Mouse (Mus musculus): ENCODE results near the gene Sectm1b. TPM values are rescaled to one million over a fixed set of nuclear protein-coding genes. Genes with fewer than 3 reads are reported as not detected.

Gene Sectm1b
- polyA plus RNA-seq, 1 experiment from 2014 or later: not detected

DNA sequence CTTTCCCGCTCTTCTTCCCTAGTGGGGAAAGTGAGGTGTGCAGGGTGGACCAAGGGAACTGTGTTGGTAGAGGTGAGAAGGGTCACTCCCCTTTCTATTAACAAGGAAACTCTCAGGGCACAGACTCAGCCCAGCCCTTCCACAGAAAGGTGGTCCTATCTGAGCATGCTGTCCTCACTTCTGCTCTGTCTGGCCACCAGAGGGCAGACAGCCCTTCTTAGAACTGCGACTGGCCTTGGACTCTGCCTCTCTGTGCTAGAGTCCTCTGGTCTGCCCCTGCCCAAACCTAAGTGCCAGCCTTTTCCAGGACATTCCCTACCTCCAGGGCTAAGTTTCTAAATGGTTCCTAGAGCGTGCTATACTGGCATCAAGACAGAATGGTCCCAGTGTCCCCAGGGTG is 45.7 kb downstream of the Sectm1b start:
- Histone ChIP-seq H3K4me2 (ENCODE audit: low read length) (no peak overlapping the region), H3K4me1 (replicated peaks; ENCODE audit: control insufficient read depth, insufficient read depth, low read length) (peaks cover 5% of the 10 kb centered on the region), H3K9ac (replicated peaks; ENCODE audit: low read depth, low read length) (no peak overlapping the region), H3K27me3 (replicated peaks; ENCODE audit: control insufficient read depth, insufficient read depth, low read length) (no peaks in the 10 kb centered on the region), H3K9me3 (ENCODE audit: control insufficient read depth, low read length) (no peaks in the 10 kb centered on the region), H3K4me3 (replicated peaks; ENCODE audit: low read length) (no peak overlapping the region), H3K27ac (ENCODE audit: low read length) (no peak overlapping the region), H3K36me3 (ENCODE audit: control insufficient read depth, insufficient read depth) (no peaks in the 10 kb centered on the region)
- WGBS: 41% methylated on average over 3 of the region's 3 CpGs
- peak; percentile 57; the same call in 1 of the 2 replicates for ATAC-seq

DNA sequence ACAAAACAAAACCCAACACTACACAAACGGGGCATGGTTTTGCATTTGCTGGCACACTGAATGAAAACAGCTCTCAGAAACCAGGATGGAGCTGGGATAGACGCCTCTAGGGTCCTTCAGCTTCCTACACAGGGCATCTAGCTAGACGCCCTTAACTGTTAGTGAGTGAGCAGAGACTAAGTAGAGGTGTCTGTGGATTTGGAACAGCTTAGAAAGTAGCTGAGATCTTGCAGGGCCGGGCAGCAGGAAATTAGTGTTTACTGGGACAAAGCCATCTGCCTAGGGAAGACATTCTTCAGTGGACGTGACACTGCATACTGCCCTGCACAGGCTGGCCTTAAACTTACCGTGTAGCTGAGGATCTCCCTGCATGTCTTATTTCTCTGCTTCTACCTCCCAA is 47.9 kb downstream of the Sectm1b start:
- Histone ChIP-seq H3K4me3 (replicated peaks; ENCODE audit: low read length) (no peak overlapping the region), H3K9me3 (ENCODE audit: control insufficient read depth, low read length) (no peaks in the 10 kb centered on the region), H3K4me1 (replicated peaks; ENCODE audit: control insufficient read depth, insufficient read depth, low read length) (peaks cover 5% of the 10 kb centered on the region), H3K4me2 (ENCODE audit: low read length) (no peak overlapping the region), H3K36me3 (ENCODE audit: control insufficient read depth, insufficient read depth) (no peaks in the 10 kb centered on the region), H3K27ac (ENCODE audit: low read length) (no peak overlapping the region), H3K27me3 (replicated peaks; ENCODE audit: control insufficient read depth, insufficient read depth, low read length) (no peaks in the 10 kb centered on the region), H3K9ac (replicated peaks; ENCODE audit: low read depth, low read length) (no peak overlapping the region)
- no peak for ATAC-seq
- 65% methylated on average over 6 of the region's 6 CpGs for WGBS

DNA sequence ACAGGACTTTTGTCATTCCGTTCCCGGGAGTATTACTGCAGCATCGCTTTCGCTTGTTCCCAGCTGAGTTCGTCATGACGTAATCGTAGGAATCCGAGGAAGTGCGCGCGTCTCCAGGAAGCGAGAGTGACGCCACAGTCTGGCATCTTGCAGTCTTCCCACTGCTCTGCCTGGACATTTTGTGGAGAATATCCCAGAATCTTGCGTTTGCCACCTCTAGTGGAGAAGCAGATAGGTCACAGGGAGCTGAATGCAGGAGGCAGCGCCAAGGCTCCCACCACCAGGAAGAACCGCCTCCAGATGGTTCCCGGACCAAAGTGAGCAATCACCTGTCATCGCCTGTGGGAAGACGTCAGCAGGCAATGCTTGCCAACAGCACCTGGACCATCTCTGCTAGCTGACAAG is 48.5 kb downstream of the Sectm1b start:
- H3K9ac ChIP-seq (replicated peaks; ENCODE audit: low read depth, low read length): peak overlapping the region; percentile 37; the same call in 1 of the 2 replicates
- no peaks in the 10 kb centered on the region for H3K9me3 ChIP-seq (ENCODE audit: control insufficient read depth, low read length)
- H3K4me1 ChIP-seq (replicated peaks; ENCODE audit: control insufficient read depth, insufficient read depth, low read length): peaks cover 5% of the 10 kb centered on the region
- H3K4me2 ChIP-seq (ENCODE audit: low read length): peak overlapping the region; percentile 43
- no peaks in the 10 kb centered on the region for H3K27me3 ChIP-seq (replicated peaks; ENCODE audit: control insufficient read depth, insufficient read depth, low read length)
- H3K36me3 ChIP-seq (ENCODE audit: control insufficient read depth, insufficient read depth): no peaks in the 10 kb centered on the region
- 55% methylated on average over 19 of the region's 19 CpGs for WGBS
- peak overlapping the region; percentile 28 for H3K4me3 ChIP-seq (replicated peaks; ENCODE audit: low read length)
- H3K27ac ChIP-seq (ENCODE audit: low read length): no peak overlapping the region
- ATAC-seq: no peak

DNA sequence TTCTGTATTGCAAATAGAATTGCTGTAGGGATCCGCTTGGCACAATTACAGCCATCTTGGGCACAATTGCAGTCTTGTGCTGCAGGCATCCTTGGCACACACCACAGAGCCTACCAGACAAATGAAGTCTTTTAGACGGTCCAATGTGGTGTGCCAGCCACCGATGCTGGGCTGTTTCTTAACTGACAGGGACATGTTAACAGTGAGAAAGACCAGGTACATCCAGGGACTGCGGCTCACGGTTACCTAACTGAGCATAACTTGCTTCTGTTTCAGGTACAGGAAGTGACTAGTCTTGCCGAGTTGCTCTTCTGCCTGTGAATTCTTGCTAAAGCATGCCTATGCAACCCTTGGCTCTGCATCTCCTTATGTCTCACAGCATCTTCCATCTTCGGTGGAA is 49.7 kb downstream of the Sectm1b start:
- Histone ChIP-seq H3K4me3 (replicated peaks; ENCODE audit: low read length) (no peak overlapping the region), H3K9ac (replicated peaks; ENCODE audit: low read depth, low read length) (no peak overlapping the region), H3K4me1 (replicated peaks; ENCODE audit: control insufficient read depth, insufficient read depth, low read length) (peaks cover 5% of the 10 kb centered on the region), H3K9me3 (ENCODE audit: control insufficient read depth, low read length) (no peaks in the 10 kb centered on the region), H3K27me3 (replicated peaks; ENCODE audit: control insufficient read depth, insufficient read depth, low read length) (no peaks in the 10 kb centered on the region), H3K36me3 (ENCODE audit: control insufficient read depth, insufficient read depth) (no peaks in the 10 kb centered on the region), H3K4me2 (ENCODE audit: low read length) (no peak overlapping the region), H3K27ac (ENCODE audit: low read length) (no peak overlapping the region)
- 76% methylated on average over 7 of the region's 7 CpGs for WGBS
- no peak for ATAC-seq

DNA sequence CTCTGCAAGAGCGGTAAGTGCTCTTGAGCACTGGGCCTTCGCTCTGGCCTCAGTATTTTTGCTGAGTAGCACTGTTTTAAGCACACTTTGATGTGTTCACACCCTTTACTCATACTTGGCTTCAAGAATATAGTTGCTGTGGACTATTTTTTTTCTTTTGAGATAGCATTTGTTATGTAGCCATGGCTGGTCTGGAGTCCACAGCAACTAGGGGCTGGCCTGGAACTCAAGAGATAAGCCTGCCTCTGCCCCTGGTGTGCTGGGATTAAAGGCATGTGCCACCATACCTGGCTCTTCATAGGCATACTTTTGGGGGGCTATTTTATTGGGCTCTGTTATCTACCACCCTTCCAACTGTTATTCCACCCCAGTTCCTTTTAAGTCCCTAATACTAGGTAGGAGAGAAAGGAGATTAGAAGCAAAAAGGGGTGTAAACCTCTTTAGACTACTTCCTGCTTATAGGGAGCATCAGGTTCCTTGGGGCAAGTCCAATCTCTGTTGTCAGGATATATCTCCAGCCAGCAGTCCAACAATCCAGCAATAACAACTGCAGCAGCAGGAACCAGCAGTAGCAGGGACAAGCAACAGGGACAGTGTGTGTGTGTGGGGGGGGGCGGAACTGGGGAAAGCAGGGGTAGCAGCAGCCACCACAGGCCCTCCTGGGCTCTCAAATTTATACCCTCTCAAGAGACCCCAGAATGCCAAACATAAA is 53.2 kb downstream of the Sectm1b start:
- Histone ChIP-seq H3K36me3 (ENCODE audit: control insufficient read depth, insufficient read depth) (no peaks in the 10 kb centered on the region), H3K9ac (replicated peaks; ENCODE audit: low read depth, low read length) (no peak overlapping the region), H3K27me3 (replicated peaks; ENCODE audit: control insufficient read depth, insufficient read depth, low read length) (no peaks in the 10 kb centered on the region), H3K9me3 (ENCODE audit: control insufficient read depth, low read length) (no peaks in the 10 kb centered on the region), H3K4me3 (replicated peaks; ENCODE audit: low read length) (no peak overlapping the region), H3K4me2 (ENCODE audit: low read length) (no peak overlapping the region), H3K27ac (ENCODE audit: low read length) (no peak overlapping the region), H3K4me1 (replicated peaks; ENCODE audit: control insufficient read depth, insufficient read depth, low read length) (peaks cover 5% of the 10 kb centered on the region)
- WGBS: 95% methylated on average over 3 of the region's 3 CpGs
- no peak for ATAC-seq

DNA sequence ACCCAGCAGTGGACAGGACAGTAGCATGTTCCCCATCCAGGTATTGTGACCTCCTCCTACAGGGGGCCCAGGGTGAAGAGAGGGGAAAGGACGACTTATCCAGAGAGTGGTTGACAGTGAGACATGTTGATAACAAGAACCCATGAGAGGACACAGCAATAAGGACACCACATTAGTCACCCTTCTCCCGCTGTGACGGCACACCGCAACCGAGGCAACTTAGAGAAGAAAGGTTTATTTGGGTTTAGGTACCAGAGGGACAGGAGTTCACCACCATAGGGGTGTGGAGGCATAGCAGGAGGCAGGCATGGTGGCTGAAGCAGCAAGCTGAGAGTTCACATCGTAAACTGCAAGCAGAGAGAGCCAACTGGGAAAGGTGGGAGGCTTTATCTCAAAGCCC is 57.2 kb downstream of the Sectm1b start:
- H3K9ac ChIP-seq (replicated peaks; ENCODE audit: low read depth, low read length): no peak overlapping the region
- H3K36me3 ChIP-seq (ENCODE audit: control insufficient read depth, insufficient read depth): no peaks in the 10 kb centered on the region
- no peaks in the 10 kb centered on the region for H3K4me1 ChIP-seq (replicated peaks; ENCODE audit: control insufficient read depth, insufficient read depth, low read length)
- ATAC-seq: no peak
- no peaks in the 10 kb centered on the region for H3K27me3 ChIP-seq (replicated peaks; ENCODE audit: control insufficient read depth, insufficient read depth, low read length)
- H3K9me3 ChIP-seq (ENCODE audit: control insufficient read depth, low read length): no peaks in the 10 kb centered on the region
- no peak overlapping the region for H3K4me3 ChIP-seq (replicated peaks; ENCODE audit: low read length)
- H3K4me2 ChIP-seq (ENCODE audit: low read length): no peak overlapping the region
- 80% methylated on average over 6 of the region's 6 CpGs for WGBS
- H3K27ac ChIP-seq (ENCODE audit: low read length): no peak overlapping the region

DNA sequence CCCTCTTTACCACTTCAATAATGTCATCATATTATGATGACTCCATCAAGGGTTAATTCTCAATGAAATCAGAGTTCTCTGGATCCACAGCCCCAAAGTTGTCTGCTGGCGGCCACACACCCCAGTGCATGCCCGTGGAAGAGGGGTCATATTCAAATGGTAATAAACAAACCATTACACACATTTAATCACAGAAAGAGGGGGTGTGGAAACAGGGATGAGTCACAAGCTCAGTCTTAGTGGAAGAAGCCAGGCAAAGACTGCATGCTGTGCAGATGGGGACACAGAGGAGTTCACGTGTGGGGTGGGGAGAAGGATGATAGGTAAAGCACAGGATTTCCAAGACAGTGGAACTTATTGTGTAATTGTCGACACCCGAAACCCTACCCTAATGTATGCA is 59.1 kb downstream of the Sectm1b start:
- Histone ChIP-seq H3K4me3 (replicated peaks; ENCODE audit: low read length) (no peak overlapping the region), H3K9me3 (ENCODE audit: control insufficient read depth, low read length) (no peaks in the 10 kb centered on the region), H3K36me3 (ENCODE audit: control insufficient read depth, insufficient read depth) (no peaks in the 10 kb centered on the region), H3K4me1 (replicated peaks; ENCODE audit: control insufficient read depth, insufficient read depth, low read length) (no peaks in the 10 kb centered on the region), H3K27me3 (replicated peaks; ENCODE audit: control insufficient read depth, insufficient read depth, low read length) (no peaks in the 10 kb centered on the region), H3K4me2 (ENCODE audit: low read length) (no peak overlapping the region), H3K9ac (replicated peaks; ENCODE audit: low read depth, low read length) (no peak overlapping the region), H3K27ac (ENCODE audit: low read length) (no peak overlapping the region)
- ATAC-seq: no peak
- 54% methylated on average over 5 of the region's 5 CpGs for WGBS

Other genes with a start within 250 kb of the Sectm1b start
- 92.0 and 97.4 TPM in 2 replicates for gene Fasn, start 239.0 kb downstream of the Sectm1b start, polyA plus RNA-seq (2015; fragmentation: Nextera tagmentation; extraction: Ambion mirVana)
- 7.3 and 8.8 TPM in 2 replicates for gene Ccdc57, start 130.7 kb downstream of the Sectm1b start, polyA plus RNA-seq (2015; fragmentation: Nextera tagmentation; extraction: Ambion mirVana)
- gene Slc16a3, start 115.1 kb downstream of the Sectm1b start, polyA plus RNA-seq (2015; fragmentation: Nextera tagmentation; extraction: Ambion mirVana): 7.7 and 9.5 TPM in 2 replicates
- 146 and 149 TPM in 2 replicates for gene Csnk1d, start 72.2 kb downstream of the Sectm1b start, polyA plus RNA-seq (2015; fragmentation: Nextera tagmentation; extraction: Ambion mirVana)
- not detected in 2 replicates for gene Cd7, start 24.2 kb downstream of the Sectm1b start, polyA plus RNA-seq (2015; fragmentation: Nextera tagmentation; extraction: Ambion mirVana)
- not detected in 2 replicates for gene Sectm1a, start 17.7 kb upstream of the Sectm1b start, polyA plus RNA-seq (2015; fragmentation: Nextera tagmentation; extraction: Ambion mirVana)
- gene Tex19.2, start 55.1 kb upstream of the Sectm1b start, polyA plus RNA-seq (2015; fragmentation: Nextera tagmentation; extraction: Ambion mirVana): not detected in 2 replicates
- gene Tex19.1, start 82.6 kb upstream of the Sectm1b start, polyA plus RNA-seq (2015; fragmentation: Nextera tagmentation; extraction: Ambion mirVana): not detected in 2 replicates
- 0.16 and 0.19 TPM in 2 replicates for gene Uts2r, start 96.7 kb upstream of the Sectm1b start, polyA plus RNA-seq (2015; fragmentation: Nextera tagmentation; extraction: Ambion mirVana)
- gene Hexdc, start 140.9 kb upstream of the Sectm1b start, polyA plus RNA-seq (2015; fragmentation: Nextera tagmentation; extraction: Ambion mirVana): 14.8 and 22.9 TPM in 2 replicates
- gene Ogfod3, start 141.1 kb upstream of the Sectm1b start, polyA plus RNA-seq (2015; fragmentation: Nextera tagmentation; extraction: Ambion mirVana): 14.8 and 15.3 TPM in 2 replicates
- gene Cybc1, start 165.8 kb upstream of the Sectm1b start, polyA plus RNA-seq (2015; fragmentation: Nextera tagmentation; extraction: Ambion mirVana): 44.2 and 47.4 TPM in 2 replicates
- gene Narf, start 173.7 kb upstream of the Sectm1b start, polyA plus RNA-seq (2015; fragmentation: Nextera tagmentation; extraction: Ambion mirVana): 108 and 114 TPM in 2 replicates
- 14.2 and 14.3 TPM in 2 replicates for gene Foxk2, start 196.4 kb upstream of the Sectm1b start, polyA plus RNA-seq (2015; fragmentation: Nextera tagmentation; extraction: Ambion mirVana)